Mouse (Mus musculus): Measurements from ENCODE around the gene Prap1. TPM values are rescaled to one million over a fixed set of nuclear protein-coding genes. Genes with fewer than 3 reads are reported as not detected.

The Prap1 gene
- polyA plus RNA-seq, 1 experiment from 2014 or later: not detected

GRCm38 (mm10) chr7:140137135-140138020 lies 44.2 kb downstream of the Prap1 start, which contains the start of gene Mtg1:
TSS of gene Mtg1 (plus strand) at chr7:140137564.
- H3K27me3 ChIP-seq (replicated peaks; ENCODE audit: control insufficient read depth, insufficient read depth, low read length): no peaks in the 10 kb centered on the region
- peak within 1 kb of the TSS; percentile 86 for H3K4me2 ChIP-seq (ENCODE audit: low read length)
- 2% methylated on average over 39 of the region's 39 CpGs for WGBS
- H3K9me3 ChIP-seq (ENCODE audit: control insufficient read depth, low read length): no peaks in the 10 kb centered on the region
- peak; percentile 98 for ATAC-seq
- H3K27ac ChIP-seq (ENCODE audit: low read depth, low read length): peak within 1 kb of the TSS; percentile 87
- peak within 1 kb of the TSS; percentile 91 for H3K4me3 ChIP-seq (ENCODE audit: low read length)
- H3K4me1 ChIP-seq (ENCODE audit: control insufficient read depth, insufficient read depth, low read depth, low read length): peaks cover 4% of the 10 kb centered on the region
- peak within 1 kb of the TSS; percentile 93 for H3K9ac ChIP-seq (ENCODE audit: low read depth, low read length)
- H3K36me3 ChIP-seq (ENCODE audit: control insufficient read depth, insufficient read depth, low read length): no peaks in the 10 kb centered on the region

- Histone ChIP-seq H3K4me2 (ENCODE audit: low read length) (peak overlapping the region; percentile 86), H3K27me3 (replicated peaks; ENCODE audit: control insufficient read depth, insufficient read depth, low read length) (no peaks in the 10 kb centered on the region), H3K9ac (ENCODE audit: low read depth, low read length) (peak overlapping the region; percentile 93), H3K4me1 (ENCODE audit: control insufficient read depth, insufficient read depth, low read depth, low read length) (peaks cover 4% of the 10 kb centered on the region), H3K36me3 (ENCODE audit: control insufficient read depth, insufficient read depth, low read length) (no peaks in the 10 kb centered on the region), H3K27ac (ENCODE audit: low read depth, low read length) (peak overlapping the region; percentile 87), H3K9me3 (ENCODE audit: control insufficient read depth, low read length) (no peaks in the 10 kb centered on the region), H3K4me3 (ENCODE audit: low read length) (peak overlapping the region; percentile 91)
- no peak for ATAC-seq
- WGBS: 1% methylated on average over 8 of the region's 8 CpGs
These were observed 44.8 kb downstream of the Prap1 start for GRCm38 (mm10) chr7:140138021-140138310.

- Histone ChIP-seq H3K4me2 (ENCODE audit: low read length) (no peak overlapping the region), H3K27ac (ENCODE audit: low read depth, low read length) (no peak overlapping the region), H3K4me1 (ENCODE audit: control insufficient read depth, insufficient read depth, low read depth, low read length) (peaks cover 4% of the 10 kb centered on the region), H3K36me3 (ENCODE audit: control insufficient read depth, insufficient read depth, low read length) (no peaks in the 10 kb centered on the region), H3K9ac (ENCODE audit: low read depth, low read length) (no peak overlapping the region), H3K27me3 (replicated peaks; ENCODE audit: control insufficient read depth, insufficient read depth, low read length) (no peaks in the 10 kb centered on the region), H3K9me3 (ENCODE audit: control insufficient read depth, low read length) (no peaks in the 10 kb centered on the region), H3K4me3 (ENCODE audit: low read length) (no peak overlapping the region)
- 5% methylated on average over 14 of the region's 14 CpGs for WGBS
- no peak for ATAC-seq
These were observed 48.2 kb downstream of the Prap1 start for GRCm38 (mm10) chr7:140141350-140141749.

GRCm38 (mm10) chr7:140144550-140144949 lies 51.4 kb downstream of the Prap1 start:
- Histone ChIP-seq H3K27me3 (replicated peaks; ENCODE audit: control insufficient read depth, insufficient read depth, low read length) (no peaks in the 10 kb centered on the region), H3K4me2 (ENCODE audit: low read length) (no peak overlapping the region), H3K4me3 (ENCODE audit: low read length) (no peak overlapping the region), H3K27ac (ENCODE audit: low read depth, low read length) (no peak overlapping the region), H3K9me3 (ENCODE audit: control insufficient read depth, low read length) (no peaks in the 10 kb centered on the region), H3K9ac (ENCODE audit: low read depth, low read length) (no peak overlapping the region), H3K4me1 (ENCODE audit: control insufficient read depth, insufficient read depth, low read depth, low read length) (no peaks in the 10 kb centered on the region; the same call in 1 of the 2 replicates), H3K36me3 (ENCODE audit: control insufficient read depth, insufficient read depth, low read length) (no peaks in the 10 kb centered on the region)
- WGBS: 84% methylated on average over 4 of the region's 4 CpGs
- no peak for ATAC-seq

Other genes starting within 250 kb of the Prap1 start
- 16.5 and 19.0 TPM in 2 replicates for gene Kndc1, start 198.7 kb upstream of the Prap1 start, polyA plus RNA-seq (2015; fragmentation: Nextera tagmentation; extraction: Ambion mirVana)
- not detected in 2 replicates for gene Utf1, start 149.6 kb upstream of the Prap1 start, polyA plus RNA-seq (2015; fragmentation: Nextera tagmentation; extraction: Ambion mirVana)
- 1.1 and 1.2 TPM in 2 replicates for gene 6430531B16Rik, start 114.6 kb upstream of the Prap1 start, polyA plus RNA-seq (2015; fragmentation: Nextera tagmentation; extraction: Ambion mirVana)
- gene Adam8, start 100.8 kb upstream of the Prap1 start, polyA plus RNA-seq (2015; fragmentation: Nextera tagmentation; extraction: Ambion mirVana): 2.8 and 3.1 TPM in 2 replicates
- gene Zfp511, start 57.0 kb upstream of the Prap1 start, polyA plus RNA-seq (2015; fragmentation: Nextera tagmentation; extraction: Ambion mirVana): 51.6 and 55.1 TPM in 2 replicates
- gene Tubgcp2, start 56.7 kb upstream of the Prap1 start, polyA plus RNA-seq (2015; fragmentation: Nextera tagmentation; extraction: Ambion mirVana): 57.2 and 59.6 TPM in 2 replicates
- gene Msx3, start 44.3 kb upstream of the Prap1 start, polyA plus RNA-seq (2015; fragmentation: Nextera tagmentation; extraction: Ambion mirVana): 4.1 and 6.9 TPM in 2 replicates
- 351 and 430 TPM in 2 replicates for gene Caly, start 10.8 kb upstream of the Prap1 start, polyA plus RNA-seq (2015; fragmentation: Nextera tagmentation; extraction: Ambion mirVana)
- 39.9 and 43.1 TPM in 2 replicates for gene Fuom, start 9.0 kb downstream of the Prap1 start, polyA plus RNA-seq (2015; fragmentation: Nextera tagmentation; extraction: Ambion mirVana)
- gene Paox, start 22.4 kb downstream of the Prap1 start, polyA plus RNA-seq (2015; fragmentation: Nextera tagmentation; extraction: Ambion mirVana): 8.9 and 9.9 TPM in 2 replicates
- 124 and 128 TPM in 2 replicates for gene Echs1, start 23.1 kb downstream of the Prap1 start, polyA plus RNA-seq (2015; fragmentation: Nextera tagmentation; extraction: Ambion mirVana)
- gene Mtg1, start 44.2 kb downstream of the Prap1 start, polyA plus RNA-seq (2015; fragmentation: Nextera tagmentation; extraction: Ambion mirVana): 31.1 and 32.1 TPM in 2 replicates
- 30.8 and 31.2 TPM in 2 replicates for gene Sprn, start 61.5 kb downstream of the Prap1 start, polyA plus RNA-seq (2015; fragmentation: Nextera tagmentation; extraction: Ambion mirVana)
- not detected in 2 replicates for gene Olfr522, start 71.4 kb downstream of the Prap1 start, polyA plus RNA-seq (2015; fragmentation: Nextera tagmentation; extraction: Ambion mirVana)
- gene Olfr523, start 79.8 kb downstream of the Prap1 start, polyA plus RNA-seq (2015; fragmentation: Nextera tagmentation; extraction: Ambion mirVana): not detected in 2 replicates
- not detected in 2 replicates for gene Olfr524, start 112.6 kb downstream of the Prap1 start, polyA plus RNA-seq (2015; fragmentation: Nextera tagmentation; extraction: Ambion mirVana)
- not detected in 2 replicates for gene Cd163l1, start 124.9 kb downstream of the Prap1 start, polyA plus RNA-seq (2015; fragmentation: Nextera tagmentation; extraction: Ambion mirVana)
- not detected in 2 replicates for gene 5830411N06Rik, start 153.9 kb downstream of the Prap1 start, polyA plus RNA-seq (2015; fragmentation: Nextera tagmentation; extraction: Ambion mirVana)
- not detected in 2 replicates for gene Olfr525, start 227.5 kb downstream of the Prap1 start, polyA plus RNA-seq (2015; fragmentation: Nextera tagmentation; extraction: Ambion mirVana)
- gene Olfr527, start 240.6 kb downstream of the Prap1 start, polyA plus RNA-seq (2015; fragmentation: Nextera tagmentation; extraction: Ambion mirVana): not detected in 2 replicates